Mouse (Mus musculus): ENCODE measurements around the gene Ccdc188. TPM values are rescaled to one million over a fixed set of nuclear protein-coding genes. Genes with fewer than 3 reads are reported as not detected.
"Not testable (repeated sequence)": the region's sequence is repeated elsewhere in the genome, so short reads cannot be mapped to it uniquely, and the experiment has no call there.

The Ccdc188 gene
- total RNA-seq, 2 experiments from 2014 or later, result not detected

DNA sequence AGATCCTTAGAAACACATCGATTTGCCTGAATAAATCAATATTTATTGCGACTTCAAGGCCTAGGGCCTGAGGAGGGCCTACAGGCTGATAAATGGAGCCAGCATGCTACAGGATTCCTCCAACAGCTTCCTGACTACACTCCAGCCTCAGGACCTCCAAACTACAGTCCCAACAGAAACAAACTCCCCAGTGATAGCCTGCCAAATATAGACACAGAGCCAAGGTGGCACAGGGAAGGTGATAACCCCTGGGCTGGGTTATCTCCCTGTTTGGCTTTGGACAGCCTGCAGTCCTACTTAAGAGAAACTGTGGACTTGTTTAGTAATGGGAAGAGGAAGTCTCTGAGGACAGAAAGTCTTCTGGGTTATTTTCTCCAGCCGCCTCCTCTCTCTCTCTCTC is 30.5 kb upstream of the Ccdc188 start:
- Histone ChIP-seq H3K27ac (no peak overlapping the region), H3K4me3 (no peak overlapping the region)
- DNase-seq (ENCODE audit: low spot score in 2 of 2), result no peak
- TF ChIP-seq CTCF (conservative IDR thresholded peaks at IDR 0.05), result no peak

- no peak overlapping the region for H3K4me3 ChIP-seq
Observed at GRCm38 (mm10) chr16:18191006-18191405, 26.7 kb upstream of the Ccdc188 start.

GRCm38 (mm10) chr16:18194208-18194985 is 23.3 kb upstream of the Ccdc188 start:
- no peak overlapping the region for H3K4me3 ChIP-seq
- H3K27ac ChIP-seq, result peak overlapping the region; percentile 82
- TF ChIP-seq CTCF (conservative IDR thresholded peaks at IDR 0.05), result no peak
- DNase-seq (ENCODE audit: low spot score in 2 of 2), result no peak

More at GRCm38 (mm10) chr16:18191006-18191405, 26.7 kb upstream of the Ccdc188 start:
- DNase-seq (ENCODE audit: low spot score in 2 of 2), result no peak
- no peak overlapping the region for H3K27ac ChIP-seq
- TF ChIP-seq CTCF (conservative IDR thresholded peaks at IDR 0.05), result no peak

- no peak for TF ChIP-seq CTCF (conservative IDR thresholded peaks at IDR 0.05)
- peak in 1 of 2 experiments; percentile 61 for DNase-seq (ENCODE audit: low spot score in 2 of 2)
Observed at GRCm38 (mm10) chr16:18195068-18195467, 22.6 kb upstream of the Ccdc188 start.

DNA sequence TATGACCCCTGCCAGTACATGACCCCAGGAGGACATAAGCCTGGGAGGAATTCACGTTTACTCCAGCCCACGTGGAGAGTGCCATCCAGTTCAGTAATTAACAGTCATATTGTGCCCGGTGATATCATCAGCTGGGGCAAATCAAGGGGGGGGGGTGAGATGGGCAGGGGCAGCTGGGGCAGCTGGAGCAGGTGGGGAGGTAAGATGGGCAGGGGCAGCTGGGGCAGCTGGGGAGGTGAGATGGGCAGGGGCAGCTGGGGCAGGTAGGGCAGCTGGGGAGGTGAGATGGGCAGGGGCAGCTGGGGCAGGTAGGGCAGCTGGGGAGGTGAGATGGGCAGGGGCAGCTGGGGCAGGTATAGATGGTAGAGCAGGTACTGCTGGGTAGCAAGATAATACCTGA is 22.1 kb upstream of the Ccdc188 start:
- H3K27ac ChIP-seq, result peak overlapping the region; percentile 82; the same call in 1 of the 2 replicates
- DNase-seq (ENCODE audit: low spot score in 2 of 2); H3K4me3 ChIP-seq: not testable (repeated sequence)

More at GRCm38 (mm10) chr16:18195068-18195467, 22.6 kb upstream of the Ccdc188 start:
- Histone ChIP-seq H3K27ac (peak overlapping the region; percentile 82), H3K4me3 (no peak overlapping the region)

DNA sequence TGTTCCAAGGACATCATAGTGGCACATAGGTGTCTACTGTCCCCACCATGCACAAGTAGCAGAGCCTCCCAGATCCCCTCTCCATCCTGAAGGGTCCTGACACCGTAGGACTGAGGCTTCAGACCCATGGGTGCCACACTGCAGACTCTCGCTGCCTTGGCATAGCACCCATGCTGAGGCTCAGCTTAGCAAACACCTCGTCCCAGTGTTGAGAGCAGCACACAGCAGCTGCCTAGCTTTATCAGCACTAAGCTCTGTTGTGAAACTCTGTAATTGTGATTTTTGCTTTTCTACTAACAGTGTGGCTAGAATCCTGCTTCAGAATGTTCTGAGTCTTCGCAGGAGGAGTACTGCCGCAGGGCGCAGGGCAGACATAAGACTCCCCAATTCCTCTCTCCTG is 19.8 kb upstream of the Ccdc188 start:
- DNase-seq (ENCODE audit: low spot score in 2 of 2), result no peak
- TF ChIP-seq CTCF (conservative IDR thresholded peaks at IDR 0.05), result no peak
- H3K27ac ChIP-seq, result no peak overlapping the region
- H3K4me3 ChIP-seq, result no peak overlapping the region

DNA sequence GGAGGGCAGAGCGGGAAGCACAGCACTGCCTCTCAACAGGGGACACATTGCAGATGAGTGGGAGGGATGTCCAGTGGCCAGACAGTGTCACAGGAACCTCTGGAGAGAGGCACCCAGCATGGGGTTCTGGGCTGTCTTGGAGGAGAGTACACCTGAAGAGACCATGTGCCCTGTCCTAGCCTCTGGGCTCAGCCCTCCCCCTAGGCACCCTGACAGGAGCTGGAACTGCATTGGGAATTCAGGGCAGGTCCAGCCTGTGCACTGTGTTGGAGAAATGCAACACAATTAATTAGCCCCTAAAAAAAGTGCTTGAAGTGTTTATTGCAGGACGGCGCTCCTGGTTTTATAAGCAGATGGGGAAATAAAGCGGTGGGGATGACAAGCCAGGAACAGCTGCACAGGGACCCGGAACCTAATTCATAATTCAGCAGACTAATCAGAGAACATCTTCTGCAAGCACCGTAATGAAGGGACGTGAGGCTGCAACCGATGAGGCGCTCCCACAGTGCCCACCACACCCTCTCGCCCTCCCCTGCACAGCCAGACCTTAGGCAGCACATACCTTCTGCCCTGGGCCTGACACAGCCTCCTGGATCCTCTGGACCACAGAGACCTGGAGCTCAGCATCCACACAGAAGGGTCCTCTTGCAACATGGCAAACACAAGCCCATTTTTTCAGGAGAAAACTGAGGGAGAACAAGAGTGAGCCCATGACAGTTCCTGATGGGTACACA is 19.1 kb upstream of the Ccdc188 start:
- no peak overlapping the region for H3K27ac ChIP-seq
- H3K4me3 ChIP-seq, result no peak overlapping the region
- TF ChIP-seq CTCF (conservative IDR thresholded peaks at IDR 0.05), result no peak
- no peak for DNase-seq (ENCODE audit: low spot score in 2 of 2)

GRCm38 (mm10) chr16:18200062-18200461 is 17.6 kb upstream of the Ccdc188 start:
- TF ChIP-seq CTCF (conservative IDR thresholded peaks at IDR 0.05), result no peak
- no peak overlapping the region for H3K4me3 ChIP-seq
- DNase-seq (ENCODE audit: low spot score in 2 of 2), result no peak
- no peak overlapping the region for H3K27ac ChIP-seq

GRCm38 (mm10) chr16:18201620-18202019 is 16.1 kb upstream of the Ccdc188 start:
- H3K27ac ChIP-seq, result no peak overlapping the region
- H3K4me3 ChIP-seq, result no peak overlapping the region
- no peak for DNase-seq (ENCODE audit: low spot score in 2 of 2)
- no peak for TF ChIP-seq CTCF (conservative IDR thresholded peaks at IDR 0.05)

DNA sequence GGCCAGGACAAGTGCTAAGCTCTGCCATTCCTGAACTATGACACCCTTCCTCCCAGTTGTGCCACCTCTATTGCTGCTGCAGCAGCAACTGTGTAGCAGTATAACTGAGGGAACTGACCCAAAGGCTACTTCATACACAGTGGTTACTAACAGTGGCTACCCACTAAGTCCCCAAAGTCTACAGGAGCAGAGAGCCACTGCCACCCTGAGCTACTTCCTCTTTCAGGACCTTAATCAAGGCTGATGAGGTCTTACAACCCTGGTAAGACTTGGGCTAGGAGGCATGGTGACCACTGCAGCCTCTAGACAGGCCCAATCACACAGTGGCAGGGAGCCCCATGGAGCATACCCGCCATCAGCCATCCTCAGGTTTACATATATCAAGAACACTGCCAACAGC is 15.6 kb upstream of the Ccdc188 start:
- no peak for DNase-seq (ENCODE audit: low spot score in 2 of 2)
- H3K4me3 ChIP-seq, result no peak overlapping the region
- H3K27ac ChIP-seq, result no peak overlapping the region
- TF ChIP-seq CTCF (conservative IDR thresholded peaks at IDR 0.05), result no peak

- H3K4me3 ChIP-seq, result no peak overlapping the region
- DNase-seq (ENCODE audit: low spot score in 2 of 2), result no peak
- no peak for TF ChIP-seq CTCF (conservative IDR thresholded peaks at IDR 0.05)
- H3K27ac ChIP-seq, result no peak overlapping the region
Observed at GRCm38 (mm10) chr16:18203430-18204091, 14.1 kb upstream of the Ccdc188 start.

DNA sequence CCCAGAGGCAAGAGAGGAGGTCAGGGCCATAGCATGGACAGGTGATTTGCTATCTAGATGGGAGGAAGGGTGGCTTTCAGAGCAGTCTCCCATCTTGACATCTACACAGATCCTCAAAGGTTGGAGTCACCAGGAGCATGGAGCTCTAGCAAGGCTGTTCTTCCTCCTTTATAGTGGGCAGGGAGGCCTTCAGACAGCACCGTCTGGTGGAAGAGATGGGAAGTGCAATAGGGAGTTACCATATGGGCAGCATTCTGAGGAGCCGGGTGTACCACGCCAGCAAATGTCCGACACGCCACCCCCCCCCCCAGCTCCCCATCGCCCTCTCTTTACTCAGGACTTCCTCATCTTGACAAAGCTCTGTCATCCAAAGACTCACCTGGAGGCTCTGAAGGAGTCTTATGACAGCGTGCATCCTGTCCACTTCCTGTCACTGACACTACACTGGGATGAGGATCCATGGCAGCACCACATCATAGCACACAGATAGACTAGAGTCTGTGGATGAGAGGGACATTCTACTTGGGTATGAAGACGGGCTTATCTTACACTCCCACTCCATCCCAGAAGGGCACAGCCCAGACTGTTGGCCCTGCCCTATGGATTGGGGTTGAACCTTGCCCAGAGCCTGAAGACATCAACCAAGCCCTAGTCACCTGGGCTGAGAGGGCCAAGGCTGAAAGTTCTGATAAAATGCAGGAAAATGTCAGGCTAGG is 6.8 kb upstream of the Ccdc188 start:
- peak overlapping the region; percentile 69; the same call in 1 of the 2 replicates for H3K27ac ChIP-seq
- no peak overlapping the region for H3K4me3 ChIP-seq
- peak; percentile 90 for TF ChIP-seq CTCF (conservative IDR thresholded peaks at IDR 0.05)
- peak; percentile 72 to 85 for DNase-seq (ENCODE audit: low spot score in 2 of 2)

Data from layer of hippocampus, adult 2 months (tissue).